Mouse (Mus musculus): ENCODE results near the gene Slc4a4.

The Slc4a4 gene

DNA sequence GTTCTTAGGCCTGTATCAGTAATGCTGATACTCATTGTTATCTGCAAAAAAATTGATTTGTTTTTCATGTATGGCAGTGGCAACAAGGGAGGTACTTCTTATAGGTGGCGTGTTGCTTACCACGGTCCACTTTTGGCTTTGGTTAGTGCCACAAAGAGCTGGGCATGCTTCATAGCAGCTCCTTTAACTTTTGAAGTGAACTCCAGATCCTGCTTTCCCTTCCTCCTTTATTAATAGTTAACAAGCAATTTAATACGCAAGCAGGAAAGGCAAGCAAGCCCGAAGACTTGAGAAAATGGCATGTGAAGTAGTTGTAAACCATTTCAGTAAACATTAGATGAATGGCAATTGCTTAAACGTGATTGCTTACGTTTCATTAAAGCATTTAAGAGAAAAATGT, 113.2 kb downstream of the Slc4a4 start:
- no peak for DNase-seq (ENCODE audit: low read depth, low spot score)

DNA sequence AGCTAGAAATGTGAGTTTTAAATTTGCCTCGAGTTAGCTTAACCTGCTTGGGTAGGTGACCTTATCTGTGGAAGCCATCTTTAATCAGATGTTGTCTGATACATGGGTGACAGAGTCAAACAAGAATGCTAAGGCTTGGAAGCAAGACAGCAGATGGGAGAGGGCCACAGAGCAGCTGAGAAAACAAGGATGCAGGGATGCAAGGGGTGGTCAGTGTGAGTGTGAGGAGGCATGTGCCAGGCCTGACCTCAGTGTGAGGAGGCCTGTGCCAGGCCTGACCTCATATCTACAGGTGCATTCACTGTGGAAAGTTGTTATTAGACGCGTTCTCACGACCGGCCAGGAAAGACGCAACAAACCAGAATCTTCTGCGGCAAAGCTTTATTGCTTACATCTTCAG, 114.0 kb downstream of the Slc4a4 start:
- DNase-seq (ENCODE audit: low read depth, low spot score) = no peak

DNA sequence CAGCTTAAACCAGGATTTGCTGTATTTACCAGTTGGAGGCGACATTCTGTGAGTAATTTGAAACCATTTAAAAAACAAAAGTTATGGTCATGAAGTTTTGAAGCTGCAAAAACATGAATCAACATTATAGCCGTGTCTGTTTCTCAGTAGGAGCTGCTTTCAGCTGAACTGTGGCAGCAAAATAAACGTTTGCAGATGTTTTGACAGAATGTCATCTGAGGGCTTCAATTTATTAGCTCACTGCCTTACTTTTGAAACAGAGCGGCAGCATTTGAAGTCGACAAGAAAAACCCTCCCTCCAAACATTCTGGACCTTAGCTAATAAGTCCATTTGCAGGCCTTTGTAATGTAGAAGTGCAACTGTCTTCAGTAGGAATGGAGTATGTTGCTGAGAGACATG, 123.5 kb downstream of the Slc4a4 start:
- DNase-seq (ENCODE audit: low read depth, low spot score) = no peak

DNA sequence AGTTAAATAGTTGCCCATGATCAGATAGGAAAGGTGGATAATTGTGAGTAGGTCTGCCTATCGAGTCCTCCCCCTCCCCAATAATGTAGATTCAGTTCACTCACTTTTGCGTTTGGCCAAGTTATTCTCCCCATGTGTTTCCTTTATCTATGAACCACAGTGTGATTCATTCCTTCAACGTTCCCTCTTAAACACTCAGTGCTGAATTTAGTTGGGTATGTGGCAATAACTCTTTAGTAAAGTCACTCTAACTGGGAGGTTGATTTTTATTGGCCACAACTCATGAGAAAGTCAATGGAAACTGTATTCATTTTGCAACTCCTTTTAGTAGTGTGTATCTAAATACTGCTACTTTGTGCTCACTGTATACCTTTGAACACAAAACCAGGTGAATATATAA, 125.8 kb downstream of the Slc4a4 start:
- DNase-seq (ENCODE audit: low read depth, low spot score) = no peak

DNA sequence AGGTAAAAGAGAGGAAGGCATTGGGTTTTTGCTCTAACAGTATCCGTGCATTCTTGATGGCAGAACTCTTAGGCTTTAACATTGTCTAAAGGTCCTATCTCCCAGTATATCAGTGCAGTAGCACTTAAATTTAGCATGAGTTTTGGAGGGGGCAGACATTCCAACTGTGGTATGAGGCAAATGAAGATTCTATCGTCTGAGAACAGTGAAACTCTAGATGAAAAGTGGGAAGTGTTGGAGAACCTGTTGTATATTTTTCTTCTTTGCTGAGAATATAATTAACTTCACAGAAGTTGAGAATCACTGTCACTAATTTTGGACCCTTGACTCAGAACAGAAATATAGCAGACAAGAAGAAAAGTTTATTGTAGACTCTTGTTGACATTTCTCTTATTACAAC, 128.2 kb downstream of the Slc4a4 start:
- no peak for DNase-seq (ENCODE audit: low read depth, low spot score)

DNA sequence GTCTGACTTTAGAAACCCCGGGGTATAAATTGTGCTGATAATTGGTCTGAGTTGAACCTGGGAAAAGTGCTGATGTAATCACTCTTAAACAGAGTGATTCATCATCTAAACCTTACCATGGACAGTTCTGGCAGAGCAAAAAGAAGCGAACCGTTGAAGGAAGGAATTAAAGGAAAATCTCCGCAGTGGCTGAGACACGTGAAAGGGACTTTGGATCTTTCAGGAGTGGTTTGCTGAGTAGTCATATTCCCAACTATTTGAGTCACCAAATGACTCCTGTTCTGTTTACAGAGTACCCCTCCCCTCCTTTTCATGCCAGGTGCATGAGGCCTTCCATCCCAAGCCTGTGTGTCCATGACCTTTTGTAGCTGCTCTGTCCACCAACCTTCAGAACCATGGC, 129.3 kb downstream of the Slc4a4 start:
- DNase-seq (ENCODE audit: low read depth, low spot score) = no peak

DNA sequence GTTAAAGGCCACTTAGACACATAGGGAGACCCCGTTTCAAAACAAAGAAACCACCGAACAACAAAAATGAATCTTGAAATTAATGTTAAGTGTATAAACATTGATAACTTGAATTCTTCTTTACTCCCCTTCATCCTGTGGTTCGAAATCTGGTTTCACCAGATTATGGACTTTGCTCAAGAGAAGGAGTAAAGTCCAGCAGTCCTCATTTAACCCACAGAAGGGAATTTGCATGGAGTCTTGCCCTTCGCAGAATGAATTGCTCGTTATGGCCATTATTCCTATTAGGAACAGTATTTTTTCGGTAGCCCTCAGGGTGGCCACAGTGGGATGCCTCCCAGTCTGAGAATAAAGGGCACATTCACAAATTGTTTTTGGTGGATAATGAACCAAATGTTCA, 131.9 kb downstream of the Slc4a4 start:
- DNase-seq (ENCODE audit: low read depth, low spot score) = no peak

DNA sequence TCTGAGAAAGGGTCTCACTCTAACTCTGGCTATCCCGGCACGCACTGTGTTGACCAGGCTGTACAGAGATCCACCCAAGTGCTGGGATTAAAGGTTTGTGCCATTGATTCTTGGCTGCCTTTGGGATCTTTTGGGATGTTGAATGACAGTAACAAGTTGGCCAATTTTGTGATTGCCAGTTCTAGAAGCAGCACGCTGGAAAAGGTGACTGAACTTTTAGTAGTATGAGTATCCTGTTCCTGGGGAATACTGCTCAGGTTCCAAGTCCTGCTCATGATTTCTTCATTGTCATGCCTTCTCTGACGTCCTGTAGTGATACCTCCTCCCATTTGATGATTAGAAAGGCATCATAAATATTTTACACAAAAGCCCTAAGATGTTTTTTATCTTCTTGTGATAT, 137.8 kb downstream of the Slc4a4 start:
- no peak for DNase-seq (ENCODE audit: low read depth, low spot score)

DNA sequence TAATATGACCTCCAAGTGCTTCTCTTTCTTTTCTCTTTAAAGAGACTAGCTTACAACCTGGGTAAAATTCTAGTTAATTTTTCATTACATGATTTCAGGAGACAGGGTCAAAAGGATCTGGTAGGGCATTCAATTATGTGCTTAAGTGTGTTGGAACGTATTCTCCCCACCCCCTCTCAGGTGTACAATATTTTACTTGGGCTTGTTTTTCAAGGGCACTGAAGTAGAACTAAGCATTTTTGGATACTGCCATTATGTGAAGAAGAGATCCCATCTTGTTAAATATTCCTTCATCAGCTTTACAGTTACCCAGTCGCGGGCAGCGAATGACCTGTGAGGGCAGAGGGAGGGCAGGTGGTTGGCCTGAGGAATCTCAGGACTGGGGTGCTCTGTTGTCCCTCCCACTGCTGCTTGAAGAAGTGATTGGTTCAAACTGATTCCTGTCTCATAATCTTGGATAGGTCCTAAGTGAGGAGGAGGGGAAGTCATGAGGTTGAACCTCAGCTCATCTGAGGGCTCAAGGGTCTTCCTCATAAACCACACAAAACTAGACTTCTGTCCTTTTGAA, 141.0 kb downstream of the Slc4a4 start:
- DNase-seq (ENCODE audit: low read depth, low spot score) = no peak

DNA sequence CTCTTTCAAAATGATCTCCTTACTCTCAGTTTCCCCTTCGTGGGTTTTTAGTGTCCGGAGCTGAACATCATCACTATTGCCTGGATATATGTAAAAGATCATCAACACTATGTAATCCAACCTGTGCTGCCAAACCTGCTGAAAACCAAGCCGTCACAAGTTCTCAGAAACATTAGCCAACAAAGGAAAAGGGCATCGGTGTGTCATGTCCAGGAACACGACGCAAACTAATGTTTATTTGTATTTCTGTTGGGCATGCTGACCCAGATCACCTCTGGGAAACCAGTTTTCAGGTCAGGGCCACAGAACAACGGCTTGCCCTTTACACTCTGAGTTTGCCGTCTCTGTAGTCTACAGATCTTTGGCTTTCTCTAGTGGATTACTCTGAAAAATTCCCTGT, 146.0 kb downstream of the Slc4a4 start:
- no peak for DNase-seq (ENCODE audit: low read depth, low spot score)

DNA sequence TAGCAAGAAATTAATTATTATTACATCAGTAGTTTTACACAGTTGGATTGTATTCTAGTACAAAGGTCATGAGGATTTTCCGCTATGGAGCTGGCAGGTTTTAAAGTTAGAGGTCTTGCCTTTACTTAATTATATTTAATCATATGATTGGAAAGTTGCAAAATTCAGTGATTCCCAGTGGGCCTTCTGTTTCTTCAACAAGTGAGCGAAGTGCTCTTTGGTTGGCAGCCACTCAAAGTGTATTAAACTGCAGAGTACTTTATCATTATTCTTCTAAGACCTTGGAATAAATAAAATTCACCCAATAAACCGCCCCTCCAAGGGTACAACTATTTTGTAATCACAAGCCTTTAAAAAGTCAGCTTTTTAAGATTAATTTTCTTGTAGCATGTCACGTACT, 146.6 kb downstream of the Slc4a4 start:
- no peak for DNase-seq (ENCODE audit: low read depth, low spot score)

DNA sequence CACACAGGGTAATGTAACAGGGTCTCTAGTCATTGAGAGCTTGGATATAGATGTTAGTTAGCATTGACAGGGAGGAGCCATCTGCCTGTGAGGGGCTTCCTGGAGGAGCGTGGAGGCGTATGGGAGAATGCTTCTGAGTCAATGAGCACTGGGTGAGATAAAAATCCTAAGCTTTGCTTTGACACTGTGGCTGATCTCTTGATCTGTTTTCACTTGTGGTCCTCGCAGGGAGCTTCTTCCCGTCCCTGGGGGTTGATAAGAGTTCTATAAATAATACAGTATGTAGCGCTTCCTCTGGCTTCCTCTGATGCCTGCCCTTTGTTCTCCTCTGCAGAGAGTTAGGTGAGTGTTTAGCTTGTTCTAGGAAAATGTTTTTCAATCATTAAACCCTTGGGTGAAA, 149.5 kb downstream of the Slc4a4 start:
- no peak for DNase-seq (ENCODE audit: low read depth, low spot score)

DNA sequence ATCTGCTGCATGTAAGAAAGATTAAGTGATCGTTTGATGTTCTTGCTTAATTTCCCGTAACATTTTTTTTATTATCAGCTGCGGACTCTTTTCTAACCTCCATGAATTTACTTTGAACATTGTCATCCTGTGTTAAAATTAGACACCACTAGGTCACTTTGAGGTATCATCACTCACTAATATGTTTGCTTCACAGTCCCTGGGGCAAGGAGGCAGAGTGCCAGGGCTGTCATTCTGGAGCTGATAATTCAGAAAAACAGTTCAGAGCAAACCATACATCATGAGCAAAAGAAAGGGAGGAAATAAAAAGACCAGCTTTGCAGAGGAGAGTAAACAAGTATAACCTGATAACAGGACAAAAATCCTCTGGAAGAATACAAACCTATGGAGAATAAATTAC, 154.2 kb downstream of the Slc4a4 start:
- DNase-seq (ENCODE audit: low read depth, low spot score) = no peak

DNA sequence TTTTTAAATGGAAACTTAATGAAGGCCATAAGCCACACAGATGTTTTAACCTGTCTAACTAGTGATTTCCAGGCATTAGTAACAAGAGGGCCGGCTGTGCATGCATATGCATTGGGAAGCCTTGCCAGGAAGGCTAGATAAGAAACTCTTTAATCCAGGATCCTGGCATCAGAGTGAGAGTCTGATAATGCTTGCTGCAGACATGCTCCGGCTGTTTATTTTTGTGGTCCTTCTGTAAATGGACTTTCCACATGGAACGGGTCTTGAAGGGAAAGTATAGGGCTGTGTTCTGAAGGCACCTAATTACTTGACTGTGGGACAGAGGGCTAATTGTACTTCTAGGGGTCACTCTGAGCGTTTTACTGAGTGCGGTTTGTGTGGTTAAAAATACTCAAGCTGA, 157.2 kb downstream of the Slc4a4 start:
- no peak for DNase-seq (ENCODE audit: low read depth, low spot score)

DNA sequence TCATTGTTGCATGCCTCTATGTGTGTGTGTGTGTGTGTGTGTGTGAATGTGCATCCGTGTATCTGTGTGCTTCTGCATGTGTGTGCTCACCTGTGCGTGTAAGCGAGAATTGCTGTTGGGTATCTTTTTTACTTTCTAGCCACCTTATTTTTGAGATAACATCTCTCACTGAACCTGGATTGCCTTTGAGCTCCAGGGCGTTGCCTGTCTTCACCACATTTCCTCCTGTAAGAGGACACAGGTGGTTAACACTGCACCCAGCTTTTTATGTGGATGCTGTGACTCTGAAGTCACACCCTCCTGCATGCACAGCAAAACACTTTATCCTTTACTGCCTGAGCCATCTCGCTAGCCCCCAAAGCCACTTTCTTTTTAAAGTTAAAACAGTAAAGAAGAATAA, 158.2 kb downstream of the Slc4a4 start:
- DNase-seq (ENCODE audit: low read depth, low spot score) = no peak

DNA sequence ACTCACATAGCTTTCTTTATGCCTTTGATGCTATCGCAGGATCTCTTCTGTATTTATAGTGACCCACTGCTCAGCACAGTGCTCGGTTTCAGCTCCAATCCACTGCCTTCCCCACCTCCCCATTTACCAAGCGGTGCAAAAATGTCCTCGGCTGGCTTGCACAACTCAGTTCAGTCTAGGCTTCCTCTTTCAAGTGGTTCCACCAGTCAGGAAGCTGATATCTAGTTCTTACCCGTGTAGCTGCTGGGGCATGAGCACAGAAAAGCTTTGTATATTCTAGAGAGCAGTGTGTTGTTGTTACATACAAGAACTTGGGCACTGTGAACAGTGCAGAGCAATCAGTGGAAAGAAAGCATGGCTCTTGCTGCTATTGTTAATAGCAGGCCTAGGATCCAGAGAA, 165.0 kb downstream of the Slc4a4 start:
- DNase-seq (ENCODE audit: low read depth, low spot score) = no peak

DNA sequence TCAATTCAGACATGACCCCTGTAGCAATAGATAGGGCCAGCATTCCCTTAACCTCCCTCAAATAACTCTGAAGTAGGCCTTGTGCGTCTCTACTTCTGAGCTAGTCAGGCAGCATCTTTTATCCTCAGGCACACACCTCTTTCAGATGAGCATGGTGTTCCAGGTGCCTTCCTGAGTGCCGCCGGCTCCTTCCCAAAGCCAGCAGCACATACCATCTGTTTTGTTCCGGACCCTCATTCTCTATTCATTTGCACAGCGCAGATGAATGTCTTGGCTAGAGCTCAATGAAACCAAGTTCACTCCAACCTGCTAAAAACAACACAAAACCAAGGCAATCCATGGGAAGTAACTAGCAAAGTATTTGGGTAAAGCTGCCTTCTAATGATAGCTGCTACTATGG, 165.6 kb downstream of the Slc4a4 start:
- no peak for DNase-seq (ENCODE audit: low read depth, low spot score)

DNA sequence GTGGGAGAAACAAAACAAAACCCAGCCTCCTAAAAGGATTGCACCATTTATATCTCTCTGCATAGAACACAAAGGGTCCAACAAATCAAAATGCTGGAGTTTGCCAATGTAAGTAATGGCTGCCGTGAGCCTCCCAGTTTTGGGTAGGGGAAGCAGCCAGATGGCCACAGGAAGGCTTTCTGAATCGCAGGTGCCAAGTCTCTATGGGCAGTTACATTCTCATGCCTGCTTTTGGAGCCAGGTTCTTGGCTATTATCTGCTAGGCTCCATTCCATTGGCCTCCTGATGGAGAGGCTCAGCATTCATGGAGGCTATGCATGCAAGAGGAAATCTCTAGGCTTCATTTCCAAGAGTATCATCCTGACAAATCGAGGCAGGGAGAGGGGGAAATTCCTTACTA, 169.0 kb downstream of the Slc4a4 start:
- DNase-seq (ENCODE audit: low read depth, low spot score) = no peak

DNA sequence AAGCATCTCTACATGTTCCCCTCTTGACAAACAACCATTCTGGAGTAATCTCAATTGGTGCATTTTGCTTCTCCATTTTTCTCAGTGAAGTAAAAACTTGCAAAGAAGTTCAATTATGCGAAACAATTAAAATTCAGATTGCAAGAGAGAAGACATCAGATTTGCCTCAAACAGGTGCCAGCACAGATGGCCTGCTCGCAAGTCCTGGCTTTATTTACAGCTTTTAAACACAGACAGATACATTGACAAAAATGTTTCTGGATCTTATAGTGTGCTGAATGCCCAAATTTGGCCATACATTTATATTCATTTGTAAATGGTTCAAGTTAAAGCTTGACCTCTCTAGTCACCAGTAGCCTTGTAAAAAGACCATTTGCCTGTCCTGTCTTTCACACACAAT, 169.8 kb downstream of the Slc4a4 start:
- no peak for DNase-seq (ENCODE audit: low read depth, low spot score)

DNA sequence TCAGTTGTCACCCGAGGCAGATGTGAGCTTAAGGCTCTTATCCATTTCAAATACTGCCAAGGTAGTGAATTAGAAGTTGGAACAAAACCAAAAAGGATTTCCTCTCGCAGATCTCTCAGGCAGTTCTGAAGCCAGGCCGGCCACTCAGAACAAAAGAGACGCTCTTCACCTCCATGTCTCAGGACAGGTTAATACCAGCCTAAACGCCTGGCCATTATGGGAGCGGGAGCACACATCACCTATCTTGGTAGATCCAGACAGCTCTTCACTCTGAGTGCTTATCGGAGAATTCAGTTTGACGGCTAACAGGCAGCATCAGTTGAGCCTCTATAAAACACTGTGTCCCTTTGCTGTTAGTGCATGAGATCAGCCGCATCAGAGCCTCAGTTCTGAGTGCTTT, 174.5 kb downstream of the Slc4a4 start:
- no peak for DNase-seq (ENCODE audit: low read depth, low spot score)

DNA sequence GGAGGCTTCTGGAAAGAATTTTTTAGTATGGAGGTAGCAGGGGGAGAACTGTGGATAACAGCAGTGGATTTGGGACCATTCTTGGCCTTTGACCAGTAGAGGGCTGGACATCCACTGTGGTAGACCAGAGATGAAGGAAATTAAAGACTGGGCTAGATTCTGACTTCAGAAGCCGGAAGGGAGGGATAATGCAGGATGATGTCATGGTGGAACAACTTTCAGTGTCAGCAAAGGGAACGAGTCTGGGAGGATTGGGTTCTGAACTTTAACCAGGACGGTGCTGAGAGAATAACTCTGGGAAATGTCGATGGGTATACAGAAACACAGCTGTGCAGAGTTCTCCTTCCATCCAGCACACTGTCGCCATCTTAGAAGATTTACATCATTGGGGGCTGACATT, 175.7 kb downstream of the Slc4a4 start:
- DNase-seq (ENCODE audit: low read depth, low spot score) = no peak

DNA sequence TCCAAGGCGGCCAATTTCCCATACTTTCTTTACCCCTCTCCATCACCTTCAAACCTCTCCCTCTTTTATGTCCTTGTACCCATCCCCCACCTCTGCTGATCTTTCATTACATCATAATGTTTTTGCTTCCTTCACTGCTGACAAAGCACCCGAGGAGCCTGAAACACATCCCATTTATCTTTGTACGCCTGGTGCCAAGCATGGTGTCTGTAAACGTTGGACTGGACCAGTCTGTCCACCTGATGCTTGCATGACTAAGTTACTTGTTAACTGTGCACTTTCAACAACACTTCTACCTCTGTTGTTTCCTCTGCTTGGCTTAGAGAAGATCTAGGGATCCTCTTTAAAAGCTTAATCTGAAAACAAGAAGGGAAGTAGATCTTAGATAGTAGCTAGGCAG, 180.5 kb downstream of the Slc4a4 start:
- DNase-seq (ENCODE audit: low read depth, low spot score) = no peak

DNA sequence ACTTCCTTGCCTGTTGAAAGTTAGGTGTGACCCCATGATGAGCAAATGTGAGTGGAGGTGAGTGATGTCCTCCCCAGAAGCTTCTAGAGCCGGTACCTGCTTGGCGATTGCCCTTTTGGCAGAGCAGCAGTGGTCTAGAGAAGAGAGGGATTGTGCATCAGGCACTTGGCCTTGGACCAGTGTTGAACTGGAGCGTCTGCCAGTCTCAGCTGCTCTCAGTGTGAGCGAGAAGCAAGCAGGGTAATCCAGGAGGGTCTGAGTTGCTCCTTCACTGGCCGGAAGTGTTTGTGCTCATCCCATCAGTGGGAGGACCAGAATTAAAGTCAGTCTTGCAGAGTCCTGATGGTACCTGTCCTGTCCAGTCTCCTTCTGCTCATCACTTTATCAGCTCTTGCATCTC, 181.5 kb downstream of the Slc4a4 start:
- no peak for DNase-seq (ENCODE audit: low read depth, low spot score)

DNA sequence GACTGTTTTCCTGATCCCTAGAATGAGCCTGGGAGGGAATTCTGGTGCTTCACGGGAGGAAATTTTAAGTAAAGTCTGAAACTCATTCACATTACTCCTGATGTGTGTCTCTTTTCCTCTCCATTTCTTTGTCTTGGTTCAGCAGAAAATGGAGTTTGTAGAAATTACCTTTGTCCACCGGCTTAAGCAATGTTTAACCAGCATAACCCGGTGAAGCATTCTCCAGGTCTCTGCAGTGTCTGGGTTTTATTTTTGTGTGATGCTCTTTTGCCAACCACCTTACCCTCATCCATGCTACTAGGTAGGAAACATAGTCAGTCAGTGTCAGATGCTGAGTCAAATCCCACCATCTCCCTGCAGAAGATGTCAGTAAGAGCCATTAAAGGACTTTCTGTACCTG, 183.4 kb downstream of the Slc4a4 start:
- no peak for DNase-seq (ENCODE audit: low read depth, low spot score)

DNA sequence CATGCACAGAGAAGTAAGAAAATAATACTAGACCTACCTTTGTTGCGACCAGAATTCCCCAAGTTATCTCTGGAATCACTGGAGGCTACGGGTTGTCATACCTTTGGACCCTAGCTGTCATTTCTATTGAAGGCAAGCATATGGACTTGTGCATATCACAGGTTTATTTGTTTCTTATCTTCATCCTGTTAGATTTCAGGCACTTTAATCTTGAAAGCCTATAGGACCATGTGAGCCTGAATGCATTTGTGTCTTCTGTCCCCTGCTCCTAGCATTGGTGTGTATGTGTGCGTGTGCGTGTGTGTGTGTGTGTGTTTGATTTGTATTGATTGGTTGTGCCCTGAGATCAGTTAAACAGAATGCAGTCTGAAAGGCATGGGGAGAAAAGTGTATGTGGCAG, 185.3 kb downstream of the Slc4a4 start:
- no peak for DNase-seq (ENCODE audit: low read depth, low spot score)

Measured in ES-CJ7 (cell line).